Mouse (Mus musculus) lung, postnatal 0 days (tissue): ENCODE results near the gene Rai14. TPM values are rescaled to one million over a fixed set of nuclear protein-coding genes. Genes with fewer than 3 reads are reported as not detected.
A peak's percentile ranks its signal among the peaks of the same experiment; 100 is the strongest.

Experiments
- ATAC-seq: fragments of 200-750 bp; cut with Nextera tagmentation; 2 replicates; pipeline ENCODE4 v1.8.0; 2017; ENCODE audit warnings: moderate library complexity
- DNase-seq: peaks from one replicate; pipeline ENCODE4 v3.0.0-alpha.2; 2016; ENCODE audit warnings: low spot score
- H3K27ac ChIP-seq: fragments of 300-500 bp; sonication (generic); 2 replicates; pipeline ENCODE4 v1.5.1; 2014; ENCODE audit warnings: antibody characterized with exemption, mild to moderate bottlenecking, low read length, mixed read lengths
- H3K27me3 ChIP-seq: fragments of 300-500 bp; sonication (generic); replicated peaks from 2 replicates; pipeline ENCODE4 v1.6.1; 2014; ENCODE audit warnings: low read length, mixed read lengths; ENCODE audit not compliant: insufficient read depth
- H3K36me3 ChIP-seq: fragments of 300-500 bp; sonication (generic); 2 replicates; pipeline ENCODE4 v1.6.1; 2014; ENCODE audit warnings: low read length, mixed read lengths; ENCODE audit not compliant: insufficient read depth
- H3K4me1 ChIP-seq: fragments of 300-500 bp; sonication (generic); 2 replicates; pipeline ENCODE4 v1.6.1; 2014; ENCODE audit warnings: antibody characterized with exemption, low read depth, low read length, mixed read lengths; ENCODE audit not compliant: insufficient read depth
- H3K4me2 ChIP-seq: fragments of 300-500 bp; sonication (generic); replicated peaks from 2 replicates; pipeline ENCODE4 v1.6.1; 2014; ENCODE audit warnings: low read depth, mild to moderate bottlenecking, low read length, moderate library complexity, mixed read lengths
- H3K4me3 ChIP-seq: fragments of 300-500 bp; sonication (generic); 2 replicates; pipeline ENCODE4 v1.5.1; 2014; ENCODE audit warnings: low read depth, low read length
- H3K9ac ChIP-seq: fragments of 300-500 bp; sonication (generic); replicated peaks from 2 replicates; pipeline ENCODE4 v1.6.1; 2014; ENCODE audit warnings: low read depth, mild to moderate bottlenecking
- H3K9me3 ChIP-seq: fragments of 300-500 bp; sonication (generic); 2 replicates; pipeline ENCODE4 v1.6.1; 2016; ENCODE audit warnings: low read length, mixed read lengths
- CTCF ChIP-seq: IDR thresholded peaks from 2 replicates; pipeline ENCODE4 v1.5.1; 2016; ENCODE audit warnings: antibody characterized with exemption, mild to moderate bottlenecking
- EP300 ChIP-seq: IDR thresholded peaks from 2 replicates; pipeline ENCODE4 v1.6.1; 2016; ENCODE audit warnings: antibody characterized with exemption, mild to moderate bottlenecking, control low read depth
- WGBS: fragments of 180-500 bp; shearing (Covaris S2); extraction: QIAGEN DNeasy Blood & Tissue Kit; methylation state at CpG from one replicate; pipeline ENCODE4 v1.1.7; 2014; 5-methylcytosine and 5-hydroxymethylcytosine counted together
- polyA plus RNA-seq: library from polyadenylated mRNA; unstranded; fragments of >200 nt; fragmentation: Nextera tagmentation; extraction: Ambion mirVana; gene quantifications from 2 replicates; pipeline ENCODE4 v1.2.1, GENCODE M21; 2015

Gene Rai14
- polyA plus RNA-seq, 1 experiment from 2014 or later, result 56.0 TPM

DNA sequence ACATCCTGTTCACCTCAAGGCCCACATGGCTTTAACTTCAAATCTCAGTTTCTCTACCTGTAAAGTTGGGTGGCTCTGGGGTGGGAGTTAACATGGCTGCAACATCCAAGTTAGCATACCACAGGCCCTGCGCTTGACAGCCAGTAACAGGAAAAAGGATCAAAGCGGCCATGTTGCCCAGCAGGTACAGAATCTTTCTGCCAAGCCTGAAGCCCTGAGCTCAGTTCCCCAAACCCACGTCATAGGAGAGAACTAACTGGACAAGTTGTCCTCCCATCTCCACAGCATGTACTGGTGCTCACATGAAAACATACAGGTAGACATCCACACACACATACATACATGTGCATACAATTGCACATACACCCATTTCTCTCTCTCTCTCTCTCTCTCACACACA, 2.1 kb downstream of the Rai14 start:
- 48% methylated on average over 3 of the region's 3 CpGs for WGBS
- peak overlapping the region; percentile 81 for H3K4me3 ChIP-seq
- TF ChIP-seq CTCF (no peak), EP300 (0 out of 2 replicates have a peak, but pooled peaks have one; percentile 3)

DNA sequence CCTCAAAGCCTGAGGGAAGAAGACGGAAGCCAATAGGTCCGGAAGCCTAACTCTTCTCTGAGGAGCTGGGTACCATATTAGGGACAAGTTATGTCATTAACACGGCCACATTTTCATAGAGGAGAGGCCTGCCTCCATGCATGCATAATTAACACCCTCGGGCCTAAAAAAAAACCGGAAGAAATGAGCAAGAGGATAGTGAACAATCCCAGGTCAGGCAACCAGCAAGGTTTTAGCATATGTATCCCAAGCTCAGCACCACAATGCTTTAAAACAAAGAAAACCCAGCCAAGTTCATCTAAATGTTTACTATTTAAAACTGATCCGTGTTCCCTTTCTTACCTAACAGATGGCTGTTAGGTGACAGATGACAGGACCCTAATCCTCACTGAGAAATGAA, 3.2 kb downstream of the Rai14 start:
- no peak for TF ChIP-seq EP300
- TF ChIP-seq CTCF, result no peak
- Histone ChIP-seq H3K4me1 (peaks cover 7% of the 10 kb centered on the region; the same call in 1 of the 2 replicates), H3K27me3 (no peaks in the 10 kb centered on the region), H3K27ac (no peak overlapping the region), H3K36me3 (no peaks in the 10 kb centered on the region), H3K9me3 (no peaks in the 10 kb centered on the region), H3K4me2 (peak overlapping the region; percentile 74), H3K4me3 (peak overlapping the region; percentile 81; the same call in 1 of the 2 replicates), H3K9ac (no peak overlapping the region)
- no peak for DNase-seq
- 51% methylated on average over 6 of the region's 6 CpGs for WGBS
- no peak for ATAC-seq

More for the DNA sequence above, 2.1 kb downstream of the Rai14 start:
- Histone ChIP-seq H3K36me3 (no peaks in the 10 kb centered on the region), H3K9me3 (no peaks in the 10 kb centered on the region), H3K4me2 (peak overlapping the region; percentile 74), H3K27me3 (no peaks in the 10 kb centered on the region), H3K4me1 (peaks cover 7% of the 10 kb centered on the region; the same call in 1 of the 2 replicates), H3K27ac (peak overlapping the region; percentile 93; the same call in 1 of the 2 replicates), H3K9ac (peak overlapping the region; percentile 93)
- DNase-seq (no peak), ATAC-seq (no peak)

DNA sequence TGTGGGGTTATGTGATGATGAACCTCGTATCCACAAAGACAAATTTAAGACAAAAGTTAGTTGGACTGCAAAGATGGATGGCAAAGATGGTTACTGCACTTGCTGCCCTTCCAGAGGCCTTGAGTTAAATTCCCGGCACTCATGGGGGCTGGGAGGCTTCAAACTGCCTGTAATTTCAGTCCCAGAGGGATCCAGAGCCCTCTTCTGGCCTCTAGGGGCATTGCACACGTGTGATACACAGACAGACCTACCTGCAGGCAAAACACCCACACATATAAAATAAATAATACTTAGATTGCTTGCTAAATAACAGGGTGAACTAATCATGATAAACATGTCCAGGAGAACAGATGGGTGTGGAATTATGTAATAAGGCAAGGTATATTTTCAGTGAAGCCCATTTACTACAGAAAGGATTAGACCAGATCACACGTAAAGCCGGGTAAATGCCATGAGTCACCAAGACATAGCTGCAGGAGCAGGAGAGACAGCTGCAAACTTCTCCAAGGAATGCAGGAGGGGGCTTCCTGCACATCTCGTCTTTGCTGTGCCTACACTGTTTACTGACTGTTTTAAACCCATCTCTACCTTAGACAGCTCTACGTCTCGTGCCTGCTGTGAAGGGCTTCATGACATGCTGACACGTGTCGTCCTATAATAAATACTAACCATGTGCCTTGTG, 5.7 kb downstream of the Rai14 start:
- no peak for ATAC-seq
- no peaks in the 10 kb centered on the region for H3K9me3 ChIP-seq
- no peaks in the 10 kb centered on the region for H3K36me3 ChIP-seq
- H3K27me3 ChIP-seq, result no peaks in the 10 kb centered on the region
- DNase-seq, result peak; percentile 43
- H3K4me1 ChIP-seq, result peaks cover 7% of the 10 kb centered on the region; the same call in 1 of the 2 replicates
- H3K27ac ChIP-seq, result no peak overlapping the region
- H3K4me2 ChIP-seq, result no peak overlapping the region
- H3K9ac ChIP-seq, result no peak overlapping the region
- TF ChIP-seq CTCF (peak; percentile 59), EP300 (no peak)
- H3K4me3 ChIP-seq, result no peak overlapping the region
- WGBS, result 79% methylated on average over 10 of the region's 10 CpGs

DNA sequence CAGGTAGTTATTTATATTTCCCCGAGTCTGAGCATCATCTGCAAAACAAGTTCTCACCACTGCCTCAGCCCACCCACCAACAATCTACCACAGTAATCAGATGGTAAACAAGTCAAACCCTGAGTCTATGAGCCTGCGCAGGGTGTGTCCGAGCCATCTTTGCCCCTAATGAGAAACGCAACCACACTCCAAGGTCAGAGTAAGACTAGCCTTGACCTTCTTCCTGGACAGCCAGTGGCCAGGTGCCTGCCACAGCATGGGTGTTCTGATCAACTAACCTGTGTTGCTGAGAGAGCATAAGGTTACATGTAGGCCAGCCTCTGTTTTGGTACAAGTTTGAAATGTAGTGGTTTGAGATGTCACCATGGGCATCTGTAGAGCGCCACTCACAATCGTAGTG, 7.3 kb downstream of the Rai14 start:
- DNase-seq (no peak), ATAC-seq (no peak)
- H3K4me3 ChIP-seq, result no peak overlapping the region
- H3K4me2 ChIP-seq, result no peak overlapping the region
- peak overlapping the region; percentile 20 for H3K27ac ChIP-seq
- TF ChIP-seq CTCF, result no peak
- no peak for TF ChIP-seq EP300
- no peak overlapping the region for H3K9ac ChIP-seq
- H3K27me3 ChIP-seq, result no peaks in the 10 kb centered on the region
- H3K4me1 ChIP-seq, result peaks cover 6% of the 10 kb centered on the region
- WGBS, result 82% methylated on average over 6 of the region's 6 CpGs
- no peaks in the 10 kb centered on the region for H3K9me3 ChIP-seq
- no peaks in the 10 kb centered on the region for H3K36me3 ChIP-seq

DNA sequence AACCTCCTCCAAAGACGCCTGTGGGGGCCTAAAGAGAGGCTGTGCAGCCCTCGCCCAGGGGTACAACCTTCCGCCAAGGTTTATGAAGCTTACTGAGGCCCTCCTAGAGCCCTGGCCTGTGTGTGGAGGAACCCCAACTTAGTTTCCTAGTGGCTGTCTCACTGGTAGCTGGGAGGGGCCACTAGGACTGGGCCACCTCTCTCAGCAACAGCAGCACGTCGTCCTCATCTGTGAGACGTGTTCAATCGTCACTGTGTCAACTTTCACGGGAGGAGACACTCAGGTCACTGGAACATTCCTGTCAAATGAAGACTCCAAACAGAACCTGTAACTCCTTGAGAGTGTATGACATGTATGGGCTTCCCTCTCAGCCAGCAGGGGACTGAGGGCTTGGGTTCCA, 8.0 kb downstream of the Rai14 start:
- Histone ChIP-seq H3K36me3 (no peaks in the 10 kb centered on the region), H3K27me3 (no peaks in the 10 kb centered on the region), H3K9ac (no peak overlapping the region), H3K9me3 (no peaks in the 10 kb centered on the region), H3K4me2 (no peak overlapping the region), H3K4me3 (no peak overlapping the region), H3K27ac (peak overlapping the region; percentile 48; the same call in 1 of the 2 replicates), H3K4me1 (peaks cover 9% of the 10 kb centered on the region)
- ATAC-seq, result peak; percentile 87
- peak; percentile 69 for DNase-seq
- TF ChIP-seq EP300, result peak; percentile 54
- no peak for TF ChIP-seq CTCF
- WGBS, result 60% methylated on average over 8 of the region's 8 CpGs

DNA sequence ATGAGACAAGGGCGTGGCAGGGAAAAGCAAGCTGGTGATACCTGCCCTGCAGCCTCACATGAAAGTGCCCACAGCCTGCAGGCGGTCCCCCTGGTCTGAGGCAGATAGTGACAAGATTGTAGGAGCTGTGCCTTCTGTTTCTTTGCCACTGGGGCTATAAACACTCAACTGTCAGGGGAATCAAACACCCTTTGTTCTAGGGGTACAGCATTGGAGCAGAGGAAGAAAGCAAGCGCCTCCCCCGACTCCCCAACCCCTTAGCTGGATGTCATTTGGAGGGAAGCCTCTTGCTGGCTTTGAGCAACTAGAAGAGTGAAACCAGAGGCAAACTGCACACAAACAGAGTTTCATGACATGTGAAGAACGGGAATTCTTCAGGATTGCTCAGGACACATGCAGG, 8.7 kb downstream of the Rai14 start:
- 63% methylated on average over 5 of the region's 5 CpGs for WGBS
- no peak for DNase-seq

More for the DNA sequence above, 8.7 kb downstream of the Rai14 start:
- Histone ChIP-seq H3K9ac (no peak overlapping the region), H3K36me3 (no peaks in the 10 kb centered on the region), H3K27me3 (no peaks in the 10 kb centered on the region), H3K4me3 (no peak overlapping the region), H3K27ac (peak overlapping the region; percentile 66), H3K4me2 (no peak overlapping the region), H3K4me1 (peaks cover 9% of the 10 kb centered on the region), H3K9me3 (no peaks in the 10 kb centered on the region)
- no peak for TF ChIP-seq CTCF
- ATAC-seq, result no peak
